Mouse (Mus musculus) myocyte (in vitro differentiated cells): ENCODE measurements at regions not wholly inside any gene's neighbourhood (a gene's known extent, or its start where the extent isn't known, plus 50 kb on each side); places are given as distances from the start of the nearest gene placed in this dataset.

Experiments
- MYOD1 ChIP-seq, 3 experiments: IDR thresholded peaks; one replicate each; pipeline ENCODE4 v1.6.1; 2011; ENCODE audit warnings: control low read depth in 2 of 3, low read depth in 2 of 3, mild to moderate bottlenecking in 2 of 3, moderate library complexity in 1 of 3; ENCODE audit not compliant: insufficient read length in 2 of 3, control insufficient read depth in 1 of 3
- MYOG ChIP-seq, 3 experiments: IDR thresholded peaks; one replicate each; pipeline ENCODE4 v1.6.1; 2011; ENCODE audit warnings: control low read depth in 2 of 3, low read depth in 2 of 3, mild to moderate bottlenecking in 2 of 3; ENCODE audit not compliant: insufficient read length in 2 of 3, control insufficient read depth in 1 of 3, insufficient read depth in 1 of 3
- POLR2A ChIP-seq: IDR thresholded peaks from one replicate; pipeline ENCODE4 v1.6.1; 2011; ENCODE audit warnings: low read depth, mild to moderate bottlenecking, control low read depth, moderate library complexity; ENCODE audit not compliant: insufficient read length
- SRF ChIP-seq: IDR thresholded peaks from one replicate; pipeline ENCODE4 v1.6.1; 2011; ENCODE audit warnings: low read depth; ENCODE audit not compliant: control insufficient read depth, insufficient read length
- TCF12 ChIP-seq: IDR thresholded peaks from one replicate; pipeline ENCODE4 v1.6.1; 2011; ENCODE audit warnings: mild to moderate bottlenecking, control low read depth; ENCODE audit not compliant: poor library complexity, insufficient read depth, severe bottlenecking
- TCF3 ChIP-seq: IDR thresholded peaks from one replicate; pipeline ENCODE4 v1.6.1; 2011; ENCODE audit warnings: low read depth, control low read depth; ENCODE audit not compliant: insufficient read length

- TF ChIP-seq POLR2A (no peak), SRF (no peak), TCF12 (no peak), MYOG (IDR thresholded peaks at IDR 0.05; ENCODE audit: control insufficient read depth in 1 of 3, insufficient read depth in 1 of 3, insufficient read length in 2 of 3, low read depth in 2 of 3) (no peak), TCF3 (no peak), MYOD1 (IDR thresholded peaks at IDR 0.05; ENCODE audit: control insufficient read depth in 1 of 3, insufficient read length in 2 of 3, low read depth in 2 of 3) (no peak)
Measured at GRCm38 (mm10) chr6:101047195-101047594, 213.8 kb downstream of the Ppp4r2 start.
